Mouse (Mus musculus): Measurements from ENCODE around the gene Ccdc82.
A peak's percentile ranks its signal among the peaks of the same experiment; 100 is the strongest.

Ccdc82 gene

GRCm38 (mm10) chr9:13246815-13247638 lies at the start of gene Ccdc82:
Ccdc82 (plus strand) TSS chr9:13246955.
- peak; percentile 84 for DNase-seq (ENCODE audit: low read depth, low spot score)

- DNase-seq (ENCODE audit: low read depth, low spot score), result no peak
Observed at GRCm38 (mm10) chr9:13200079-13200478, 46.7 kb upstream of the Ccdc82 start.

GRCm38 (mm10) chr9:13203109-13203508 lies 43.6 kb upstream of the Ccdc82 start:
- DNase-seq (ENCODE audit: low read depth, low spot score), result no peak

GRCm38 (mm10) chr9:13203681-13204080 lies 43.1 kb upstream of the Ccdc82 start:
- no peak for DNase-seq (ENCODE audit: low read depth, low spot score)

- DNase-seq (ENCODE audit: low read depth, low spot score), result no peak
Observed at GRCm38 (mm10) chr9:13206369-13206768, 40.4 kb upstream of the Ccdc82 start.

GRCm38 (mm10) chr9:13225872-13226271 lies 20.9 kb upstream of the Ccdc82 start:
- no peak for DNase-seq (ENCODE audit: low read depth, low spot score)

- no peak for DNase-seq (ENCODE audit: low read depth, low spot score)
Observed at GRCm38 (mm10) chr9:13230553-13230952, 16.2 kb upstream of the Ccdc82 start.

GRCm38 (mm10) chr9:13231545-13232216 lies 15.1 kb upstream of the Ccdc82 start:
- DNase-seq (ENCODE audit: low read depth, low spot score), result no peak

- no peak for DNase-seq (ENCODE audit: low read depth, low spot score)
Observed at GRCm38 (mm10) chr9:13242321-13242720, 4.4 kb upstream of the Ccdc82 start.

GRCm38 (mm10) chr9:13245481-13245880 lies 1.3 kb upstream of the Ccdc82 start, which contains the start of gene Jrkl:
Jrkl (minus strand) TSS chr9:13245829.
- peak; percentile 28 for DNase-seq (ENCODE audit: low read depth, low spot score)

- DNase-seq (ENCODE audit: low read depth, low spot score), result no peak
Observed at GRCm38 (mm10) chr9:13248104-13248503, 1.3 kb downstream of the Ccdc82 start.

- no peak for DNase-seq (ENCODE audit: low read depth, low spot score)
Observed at GRCm38 (mm10) chr9:13251251-13251650, 4.5 kb downstream of the Ccdc82 start.

- no peak for DNase-seq (ENCODE audit: low read depth, low spot score)
Observed at GRCm38 (mm10) chr9:13256726-13257125, 10.0 kb downstream of the Ccdc82 start.

GRCm38 (mm10) chr9:13258173-13258572 lies 11.4 kb downstream of the Ccdc82 start:
- no peak for DNase-seq (ENCODE audit: low read depth, low spot score)

- no peak for DNase-seq (ENCODE audit: low read depth, low spot score)
Observed at GRCm38 (mm10) chr9:13260980-13261379, 14.2 kb downstream of the Ccdc82 start.

- no peak for DNase-seq (ENCODE audit: low read depth, low spot score)
Observed at GRCm38 (mm10) chr9:13273219-13273618, 26.5 kb downstream of the Ccdc82 start.

GRCm38 (mm10) chr9:13287482-13287881 lies 40.7 kb downstream of the Ccdc82 start:
- no peak for DNase-seq (ENCODE audit: low read depth, low spot score)

- DNase-seq (ENCODE audit: low read depth, low spot score), result peak; percentile 22
Observed at GRCm38 (mm10) chr9:13296274-13297121, 49.7 kb downstream of the Ccdc82 start.

- no peak for DNase-seq (ENCODE audit: low read depth, low spot score)
Observed at GRCm38 (mm10) chr9:13297122-13297667, 50.4 kb downstream of the Ccdc82 start.

- no peak for DNase-seq (ENCODE audit: low read depth, low spot score)
Observed at GRCm38 (mm10) chr9:13297668-13298512, 51.1 kb downstream of the Ccdc82 start, which contains the start of gene Maml2. Maml2 (plus strand) TSS chr9:13297957.

GRCm38 (mm10) chr9:13298513-13298878 lies 51.7 kb downstream of the Ccdc82 start:
- no peak for DNase-seq (ENCODE audit: low read depth, low spot score)

Data from c-Kit-negative CD71-positive TER-119-positive erythroid progenitor cells, embryonic 14.5 days (primary cell).